Mouse (Mus musculus): ENCODE measurements at regions not wholly inside any gene's neighbourhood (a gene's known extent, or its start where the extent isn't known, plus 50 kb on each side); places are given as distances from the start of the nearest gene placed in this dataset.

DNA sequence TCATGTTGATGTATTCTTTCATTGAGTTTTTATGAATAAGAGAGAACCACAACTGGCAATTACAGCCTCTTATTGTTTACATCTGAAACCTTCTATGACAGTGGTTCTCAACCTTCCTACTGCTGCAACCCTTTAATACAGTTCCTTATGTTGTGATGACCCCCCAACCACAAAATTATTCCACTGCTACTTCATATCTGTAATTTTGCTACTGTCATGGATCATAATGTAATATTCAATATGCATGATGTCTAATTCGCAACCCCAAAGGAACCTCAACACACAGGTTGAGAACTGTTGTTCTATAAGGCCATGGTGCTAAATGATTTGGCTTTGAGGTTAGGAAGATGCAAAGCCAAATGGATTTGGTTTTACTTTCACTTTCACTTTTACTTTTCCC lies 227.9 kb upstream of the Zic4 start:
- WGBS = 96% methylated on average over 1 of the region's 1 CpGs
- no peak overlapping the region for H3K27ac ChIP-seq (ENCODE audit: low read depth, low read length)

DNA sequence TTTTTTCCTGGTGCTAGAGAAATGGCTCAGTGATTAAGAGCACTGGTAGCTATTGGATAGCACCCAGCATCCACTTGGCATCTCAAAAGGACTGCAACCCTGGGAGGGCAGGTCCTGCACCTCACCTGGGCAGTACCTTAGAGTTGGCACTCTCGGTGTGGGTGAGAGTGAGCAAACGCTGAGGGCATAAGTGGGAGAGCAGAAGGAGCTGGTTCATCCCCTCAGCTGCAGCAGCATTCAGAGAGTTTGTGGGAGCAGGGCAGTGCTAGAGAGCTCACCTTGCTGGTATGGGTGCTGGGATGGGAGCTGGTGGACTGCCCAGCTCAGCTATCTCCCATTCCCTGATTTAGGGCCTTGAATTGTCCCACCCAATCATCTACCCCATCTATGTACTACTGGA lies 227.1 kb upstream of the Zic4 start:
- no peak for ATAC-seq (ENCODE audit: low FRiP score)
- 81% methylated on average over 2 of the region's 2 CpGs for WGBS

More for the DNA sequence above, 227.9 kb upstream of the Zic4 start:
- DNase-seq (ENCODE audit: low spot score, missing footprints) (peak; percentile 59), ATAC-seq (ENCODE audit: low FRiP score) (no peak)
- no peaks in the 10 kb centered on the region for H3K9me3 ChIP-seq (ENCODE audit: control insufficient read depth, low read length)
- H3K4me2 ChIP-seq = no peak overlapping the region
- no peak overlapping the region for H3K9ac ChIP-seq (ENCODE audit: low read length)
- H3K36me3 ChIP-seq (ENCODE audit: control insufficient read depth, insufficient read depth, low read length) = no peaks in the 10 kb centered on the region
- H3K27me3 ChIP-seq (ENCODE audit: control insufficient read depth, insufficient read depth, low read length) = no peaks in the 10 kb centered on the region
- H3K4me1 ChIP-seq (ENCODE audit: control insufficient read depth, insufficient read depth, low read length) = no peaks in the 10 kb centered on the region
- H3K4me3 ChIP-seq (ENCODE audit: low read depth, low read length) = no peak overlapping the region

DNA sequence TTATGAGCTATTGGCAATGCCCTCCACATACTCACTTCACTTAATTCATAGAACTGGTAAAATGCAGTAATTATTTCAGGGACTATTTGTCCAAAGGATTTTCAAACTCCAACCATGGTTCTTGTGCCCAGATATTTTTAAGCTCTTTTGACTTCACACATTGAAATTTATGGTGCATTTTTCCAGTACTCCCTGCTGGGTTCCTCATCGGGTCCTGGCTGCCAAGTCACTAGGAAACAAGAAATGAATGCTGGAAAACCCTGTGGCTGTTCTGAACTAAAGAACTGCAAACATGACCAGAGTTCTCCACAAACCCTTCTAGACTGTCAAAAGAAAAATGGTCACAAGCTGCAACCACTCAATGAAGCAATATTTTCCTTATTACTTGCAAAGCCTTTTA lies 221.6 kb upstream of the Zic4 start:
- ATAC-seq (ENCODE audit: low FRiP score) = no peak
- peak; percentile 78 for DNase-seq (ENCODE audit: low spot score, missing footprints)
- Histone ChIP-seq H3K4me3 (ENCODE audit: low read depth, low read length) (no peak overlapping the region), H3K9me3 (ENCODE audit: control insufficient read depth, low read length) (no peaks in the 10 kb centered on the region), H3K27me3 (ENCODE audit: control insufficient read depth, insufficient read depth, low read length) (no peaks in the 10 kb centered on the region), H3K4me1 (ENCODE audit: control insufficient read depth, insufficient read depth, low read length) (no peaks in the 10 kb centered on the region), H3K36me3 (ENCODE audit: control insufficient read depth, insufficient read depth, low read length) (no peaks in the 10 kb centered on the region), H3K9ac (ENCODE audit: low read length) (no peak overlapping the region), H3K4me2 (no peak overlapping the region), H3K27ac (ENCODE audit: low read depth, low read length) (no peak overlapping the region)
- 58% methylated on average over 1 of the region's 1 CpGs for WGBS

More for the DNA sequence above, 227.1 kb upstream of the Zic4 start:
- no peak overlapping the region for H3K4me2 ChIP-seq
- H3K36me3 ChIP-seq (ENCODE audit: control insufficient read depth, insufficient read depth, low read length) = no peaks in the 10 kb centered on the region
- no peaks in the 10 kb centered on the region for H3K4me1 ChIP-seq (ENCODE audit: control insufficient read depth, insufficient read depth, low read length)
- DNase-seq (ENCODE audit: low spot score, missing footprints) = no peak
- H3K27ac ChIP-seq (ENCODE audit: low read depth, low read length) = no peak overlapping the region
- no peaks in the 10 kb centered on the region for H3K27me3 ChIP-seq (ENCODE audit: control insufficient read depth, insufficient read depth, low read length)
- H3K4me3 ChIP-seq (ENCODE audit: low read depth, low read length) = no peak overlapping the region
- H3K9ac ChIP-seq (ENCODE audit: low read length) = no peak overlapping the region
- H3K9me3 ChIP-seq (ENCODE audit: control insufficient read depth, low read length) = no peaks in the 10 kb centered on the region

DNA sequence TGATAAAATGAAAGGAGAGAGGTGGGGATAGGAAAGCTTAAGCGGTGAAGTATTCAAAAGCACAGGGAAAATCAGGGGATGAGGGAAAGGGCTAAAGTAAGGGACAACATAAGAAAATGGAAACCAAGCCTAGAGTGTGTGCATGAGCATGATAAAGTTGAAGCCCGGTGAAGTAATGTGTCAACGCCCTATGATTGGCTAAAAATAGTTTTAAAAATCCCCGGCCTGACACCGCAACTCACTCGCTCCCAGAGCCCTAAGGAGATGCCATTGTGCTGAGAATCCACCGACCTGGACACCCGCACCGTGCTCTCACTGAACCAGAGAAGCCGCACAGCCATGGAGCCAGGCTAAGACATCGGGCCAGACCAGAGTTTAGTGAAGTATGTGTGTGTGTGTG lies 210.3 kb upstream of the Zic4 start:
- Histone ChIP-seq H3K4me1 (ENCODE audit: control insufficient read depth, insufficient read depth, low read length) (no peaks in the 10 kb centered on the region), H3K9me3 (ENCODE audit: control insufficient read depth, low read length) (no peaks in the 10 kb centered on the region), H3K27ac (ENCODE audit: low read depth, low read length) (no peak overlapping the region), H3K9ac (ENCODE audit: low read length) (no peak overlapping the region), H3K4me2 (no peak overlapping the region), H3K4me3 (ENCODE audit: low read depth, low read length) (no peak overlapping the region), H3K36me3 (ENCODE audit: control insufficient read depth, insufficient read depth, low read length) (no peaks in the 10 kb centered on the region), H3K27me3 (ENCODE audit: control insufficient read depth, insufficient read depth, low read length) (no peaks in the 10 kb centered on the region)
- ATAC-seq (ENCODE audit: low FRiP score) (no peak), DNase-seq (ENCODE audit: low spot score, missing footprints) (no peak)
- WGBS = 95% methylated on average over 11 of the region's 11 CpGs

DNA sequence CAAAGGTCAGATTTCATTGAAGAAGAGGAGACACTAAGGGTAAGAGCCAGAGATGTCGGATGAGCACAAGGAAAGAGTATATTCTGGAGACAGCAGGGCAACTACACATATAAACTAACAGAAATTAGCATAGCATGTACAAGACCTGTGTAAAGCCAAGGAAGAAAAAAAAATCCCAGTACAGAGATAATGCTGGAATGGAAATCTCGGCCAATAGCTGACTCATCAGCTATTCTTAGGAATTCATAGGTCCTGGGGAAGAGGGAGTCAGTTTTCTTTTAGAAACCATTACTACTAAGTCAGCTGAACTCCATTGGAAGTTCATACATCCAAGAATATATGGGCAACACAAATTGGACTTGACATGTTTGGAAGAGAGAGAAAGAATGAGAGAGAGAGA lies 202.9 kb upstream of the Zic4 start:
- no peaks in the 10 kb centered on the region for H3K36me3 ChIP-seq (ENCODE audit: control insufficient read depth, insufficient read depth, low read length)
- ATAC-seq (ENCODE audit: low FRiP score) = no peak
- H3K9me3 ChIP-seq (ENCODE audit: control insufficient read depth, low read length) = no peaks in the 10 kb centered on the region
- H3K27me3 ChIP-seq (ENCODE audit: control insufficient read depth, insufficient read depth, low read length) = no peaks in the 10 kb centered on the region
- peak; percentile 56 for DNase-seq (ENCODE audit: low spot score, missing footprints)
- WGBS = 91% methylated on average over 2 of the region's 2 CpGs
- H3K4me2 ChIP-seq = no peak overlapping the region
- H3K27ac ChIP-seq (ENCODE audit: low read depth, low read length) = no peak overlapping the region
- H3K4me3 ChIP-seq (ENCODE audit: low read depth, low read length) = no peak overlapping the region
- H3K9ac ChIP-seq (ENCODE audit: low read length) = no peak overlapping the region
- H3K4me1 ChIP-seq (ENCODE audit: control insufficient read depth, insufficient read depth, low read length) = no peaks in the 10 kb centered on the region

DNA sequence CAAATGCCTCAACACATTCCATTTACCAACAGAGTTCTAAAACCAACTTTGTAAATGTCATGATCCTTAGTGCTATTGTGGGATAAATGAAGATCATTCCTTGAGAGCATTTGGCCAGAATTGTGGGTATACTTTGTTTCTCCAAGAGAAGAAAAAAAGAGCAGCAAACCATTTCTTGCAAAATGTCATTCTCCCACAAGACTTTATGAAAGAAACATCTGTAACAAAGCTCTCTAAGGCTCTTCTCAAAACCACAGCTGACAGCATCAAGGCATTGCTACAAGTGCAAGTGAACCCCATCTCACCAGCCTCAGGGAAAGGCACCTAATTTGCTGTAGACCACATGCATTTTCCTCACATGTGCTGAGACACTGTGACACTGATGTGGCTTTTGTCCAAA lies 194.3 kb upstream of the Zic4 start:
- Histone ChIP-seq H3K4me2 (no peak overlapping the region), H3K27ac (ENCODE audit: low read depth, low read length) (no peak overlapping the region), H3K9me3 (ENCODE audit: control insufficient read depth, low read length) (no peaks in the 10 kb centered on the region), H3K9ac (ENCODE audit: low read length) (no peak overlapping the region), H3K4me3 (ENCODE audit: low read depth, low read length) (no peak overlapping the region), H3K27me3 (ENCODE audit: control insufficient read depth, insufficient read depth, low read length) (no peaks in the 10 kb centered on the region), H3K4me1 (ENCODE audit: control insufficient read depth, insufficient read depth, low read length) (no peaks in the 10 kb centered on the region), H3K36me3 (ENCODE audit: control insufficient read depth, insufficient read depth, low read length) (no peaks in the 10 kb centered on the region)
- peak; percentile 73 for DNase-seq (ENCODE audit: low spot score, missing footprints)
- no peak for ATAC-seq (ENCODE audit: low FRiP score)

DNA sequence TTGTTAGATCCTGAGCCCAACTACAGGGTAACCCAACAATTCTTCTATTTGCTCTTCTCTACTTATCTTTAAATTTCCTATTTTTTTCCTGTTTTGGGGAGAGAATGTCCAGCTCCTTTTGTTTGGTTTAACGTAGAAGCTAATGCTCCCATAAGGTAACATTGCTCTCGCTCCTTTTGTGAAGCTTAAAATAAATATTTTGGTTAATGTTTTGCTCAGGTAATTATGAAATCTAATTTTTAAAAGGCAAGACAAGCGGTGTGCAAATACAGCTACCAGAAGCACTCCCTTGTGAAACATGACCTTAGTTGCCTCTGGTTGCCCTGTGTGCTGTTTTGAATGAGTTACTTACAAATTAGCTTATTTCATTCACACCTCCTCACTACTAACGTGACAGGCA lies 169.0 kb upstream of the Zic4 start:
- H3K9ac ChIP-seq (ENCODE audit: low read length) = no peak overlapping the region
- 88% methylated on average over 4 of the region's 4 CpGs for WGBS
- ATAC-seq (ENCODE audit: low FRiP score) (no peak), DNase-seq (ENCODE audit: low spot score, missing footprints) (peak; percentile 8)
- no peak overlapping the region for H3K27ac ChIP-seq (ENCODE audit: low read depth, low read length)
- no peaks in the 10 kb centered on the region for H3K36me3 ChIP-seq (ENCODE audit: control insufficient read depth, insufficient read depth, low read length)
- no peaks in the 10 kb centered on the region for H3K4me1 ChIP-seq (ENCODE audit: control insufficient read depth, insufficient read depth, low read length)
- H3K4me2 ChIP-seq = no peak overlapping the region
- H3K4me3 ChIP-seq (ENCODE audit: low read depth, low read length) = no peak overlapping the region
- H3K27me3 ChIP-seq (ENCODE audit: control insufficient read depth, insufficient read depth, low read length) = no peaks in the 10 kb centered on the region
- H3K9me3 ChIP-seq (ENCODE audit: control insufficient read depth, low read length) = no peaks in the 10 kb centered on the region

DNA sequence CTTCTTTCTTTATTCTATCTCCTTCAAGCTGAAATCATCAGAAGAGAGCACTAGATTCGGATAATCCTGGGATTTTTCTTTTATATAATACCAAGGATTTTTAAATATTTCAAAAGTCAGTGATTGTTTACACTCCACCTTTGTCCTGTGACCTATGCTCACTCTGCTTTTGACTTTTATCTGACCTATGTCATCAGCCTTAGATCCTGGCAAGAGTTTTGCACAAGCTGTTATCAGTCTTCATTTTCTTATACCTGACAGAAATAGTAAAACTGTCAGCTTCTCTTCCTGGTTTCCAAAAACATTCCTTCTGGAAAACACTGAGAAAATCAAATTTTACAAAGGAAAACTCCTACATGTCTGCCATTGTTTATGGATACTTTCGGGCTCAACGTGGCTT lies 168.3 kb upstream of the Zic4 start:
- WGBS = 89% methylated on average over 3 of the region's 3 CpGs
- DNase-seq (ENCODE audit: low spot score, missing footprints) = peak; percentile 31
- Histone ChIP-seq H3K9me3 (ENCODE audit: control insufficient read depth, low read length) (no peaks in the 10 kb centered on the region), H3K27me3 (ENCODE audit: control insufficient read depth, insufficient read depth, low read length) (no peaks in the 10 kb centered on the region), H3K4me1 (ENCODE audit: control insufficient read depth, insufficient read depth, low read length) (no peaks in the 10 kb centered on the region), H3K36me3 (ENCODE audit: control insufficient read depth, insufficient read depth, low read length) (no peaks in the 10 kb centered on the region), H3K9ac (ENCODE audit: low read length) (no peak overlapping the region), H3K27ac (ENCODE audit: low read depth, low read length) (no peak overlapping the region), H3K4me2 (no peak overlapping the region), H3K4me3 (ENCODE audit: low read depth, low read length) (no peak overlapping the region)
- no peak for ATAC-seq (ENCODE audit: low FRiP score)

DNA sequence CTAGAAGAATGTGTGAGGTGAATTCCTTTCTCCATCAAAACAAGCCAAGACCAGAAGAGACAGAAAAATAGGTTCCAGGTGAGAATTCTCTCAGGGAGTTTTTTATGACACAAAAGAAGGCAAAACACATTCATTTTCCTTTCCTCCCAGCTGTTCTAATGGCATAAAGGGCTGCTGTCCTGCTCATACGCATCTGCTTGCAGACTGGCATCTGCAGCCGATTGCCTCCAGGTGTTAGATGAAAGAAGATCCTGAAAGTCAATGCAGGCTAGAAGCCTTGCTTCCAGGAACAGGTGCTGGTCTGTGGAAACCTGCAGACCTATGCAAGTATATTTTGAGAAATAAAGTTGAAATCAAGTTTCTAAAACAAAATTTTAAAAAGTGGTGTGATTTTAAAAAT lies 154.9 kb upstream of the Zic4 start:
- ATAC-seq (ENCODE audit: low FRiP score) (no peak), DNase-seq (ENCODE audit: low spot score, missing footprints) (peak; percentile 79)
- Histone ChIP-seq H3K9ac (ENCODE audit: low read length) (no peak overlapping the region), H3K4me2 (no peak overlapping the region), H3K27ac (ENCODE audit: low read depth, low read length) (no peak overlapping the region), H3K4me3 (ENCODE audit: low read depth, low read length) (no peak overlapping the region), H3K9me3 (ENCODE audit: control insufficient read depth, low read length) (no peaks in the 10 kb centered on the region), H3K4me1 (ENCODE audit: control insufficient read depth, insufficient read depth, low read length) (no peaks in the 10 kb centered on the region), H3K27me3 (ENCODE audit: control insufficient read depth, insufficient read depth, low read length) (no peaks in the 10 kb centered on the region), H3K36me3 (ENCODE audit: control insufficient read depth, insufficient read depth, low read length) (no peaks in the 10 kb centered on the region)
- 52% methylated on average over 2 of the region's 2 CpGs for WGBS
